Mouse (Mus musculus): ENCODE data around the gene Slc29a2. TPM values are rescaled to one million over a fixed set of nuclear protein-coding genes. Genes with fewer than 3 reads are reported as not detected.
A peak's percentile ranks its signal among the peaks of the same experiment; 100 is the strongest.

Slc29a2 gene
- polyA plus RNA-seq, 1 experiment from 2014 or later, result 1.5 TPM

DNA sequence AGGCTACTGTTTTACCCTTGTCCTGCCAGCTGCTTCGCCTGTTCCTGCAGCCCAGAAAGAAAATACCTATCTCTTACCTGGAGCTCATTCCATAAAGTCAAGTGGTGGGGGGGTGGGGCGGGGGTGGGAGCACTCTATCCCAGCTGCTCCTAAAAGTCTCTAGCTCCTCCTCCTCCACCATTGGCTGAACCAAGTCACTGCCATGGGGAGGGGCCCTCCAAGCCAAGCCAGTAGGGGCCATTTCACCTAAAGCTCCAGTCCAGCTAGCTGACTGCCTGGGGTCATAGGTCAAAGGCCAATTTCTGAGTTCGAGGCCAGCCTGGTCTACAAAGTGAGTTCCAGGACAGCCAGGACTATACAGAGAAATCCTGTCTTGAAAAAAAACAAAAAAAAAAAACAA is 9.0 kb downstream of the Slc29a2 start:
- DNase-seq (ENCODE audit: low spot score), result no peak

DNA sequence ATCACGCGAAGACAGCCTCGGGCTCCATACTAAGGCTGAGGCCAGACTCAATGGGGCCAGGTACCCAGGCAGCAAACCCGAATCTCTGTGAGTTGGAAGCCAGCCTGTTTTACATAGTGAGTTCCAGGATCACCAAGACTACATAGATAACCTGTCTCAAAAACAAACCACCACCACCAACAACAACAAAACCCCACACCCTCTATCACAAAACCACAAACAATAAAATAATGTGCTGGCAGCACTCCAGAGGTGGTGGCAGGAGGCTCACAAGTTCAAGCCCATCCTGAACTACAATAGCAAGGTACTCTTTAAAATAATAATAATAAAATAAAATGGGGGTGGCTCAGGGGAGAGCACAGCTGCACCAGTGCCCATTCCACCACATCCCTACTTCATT is 12.9 kb downstream of the Slc29a2 start:
- DNase-seq (ENCODE audit: low spot score), result no peak

DNA sequence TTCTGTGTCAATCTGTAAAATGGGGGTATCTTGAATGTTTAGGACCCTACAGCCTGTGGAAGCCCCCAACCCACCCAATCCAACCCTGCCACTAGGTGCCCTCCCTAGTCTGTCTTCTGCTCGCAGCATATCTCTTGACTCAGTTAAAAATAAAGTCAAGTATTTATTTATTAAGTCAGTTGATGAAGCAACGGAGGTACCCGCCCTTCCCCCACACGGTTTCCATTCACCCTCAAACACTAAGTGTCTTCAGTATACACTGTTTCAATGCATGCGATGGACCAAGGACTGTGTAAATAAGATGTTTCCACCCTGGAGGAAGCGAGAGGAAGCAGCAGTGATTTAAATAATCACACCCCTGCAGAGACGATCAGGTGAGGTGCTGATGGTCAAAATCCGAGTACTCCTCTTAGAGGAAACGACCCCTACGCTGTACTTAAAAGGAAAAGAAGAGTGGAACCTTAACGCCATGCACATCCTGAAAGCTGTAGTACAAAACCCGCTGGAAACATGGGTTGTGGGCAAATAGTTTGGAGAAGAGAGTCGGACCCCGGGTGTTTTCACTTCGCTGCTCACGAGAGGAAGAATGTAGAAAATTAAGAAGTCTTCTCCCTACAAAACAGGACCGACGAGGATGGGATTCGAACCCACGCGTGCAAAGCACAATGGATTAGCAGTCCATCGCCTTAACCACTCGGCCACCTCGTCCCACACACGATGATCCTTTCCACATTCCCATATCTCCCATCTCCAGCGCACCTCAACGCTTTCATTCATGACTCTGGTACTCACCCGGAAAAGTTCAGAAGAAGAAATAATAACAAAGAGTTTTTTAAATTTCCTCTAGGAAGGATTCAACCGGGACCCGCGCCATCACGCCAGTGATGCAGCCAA is 14.3 kb downstream of the Slc29a2 start:
- DNase-seq (ENCODE audit: low spot score), result peak; percentile 44

DNA sequence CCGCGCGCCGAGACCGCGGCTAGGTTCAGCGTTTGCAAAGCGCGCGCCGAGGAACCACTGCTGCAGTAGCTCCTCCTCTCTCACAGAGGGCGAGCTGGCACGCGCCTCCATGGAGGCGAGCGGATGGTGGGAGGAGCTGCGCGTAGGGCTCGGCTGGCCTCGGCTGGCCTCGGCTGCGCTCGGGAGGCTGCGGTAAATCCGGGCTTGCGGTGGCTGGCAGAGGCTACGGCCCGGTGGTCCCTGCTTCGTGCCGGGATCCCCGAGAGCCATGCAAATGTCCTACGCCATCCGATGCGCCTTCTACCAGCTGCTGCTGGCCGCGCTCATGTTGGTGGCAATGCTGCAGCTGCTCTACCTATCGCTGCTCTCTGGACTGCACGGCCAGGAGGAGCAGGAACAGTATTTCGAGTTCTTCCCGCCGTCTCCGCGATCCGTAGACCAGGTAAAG is 15.1 kb downstream of the Slc29a2 start, which contains the start of the genes B4gat1 and AC124502.3:
TSS of gene B4gat1 (plus strand) at position 118 of the 448 bp plus-strand sequence.
TSS of gene AC124502.3 (plus strand) at position 183 of the 448 bp plus-strand sequence.
- peak; percentile 91 for DNase-seq (ENCODE audit: low spot score)

DNA sequence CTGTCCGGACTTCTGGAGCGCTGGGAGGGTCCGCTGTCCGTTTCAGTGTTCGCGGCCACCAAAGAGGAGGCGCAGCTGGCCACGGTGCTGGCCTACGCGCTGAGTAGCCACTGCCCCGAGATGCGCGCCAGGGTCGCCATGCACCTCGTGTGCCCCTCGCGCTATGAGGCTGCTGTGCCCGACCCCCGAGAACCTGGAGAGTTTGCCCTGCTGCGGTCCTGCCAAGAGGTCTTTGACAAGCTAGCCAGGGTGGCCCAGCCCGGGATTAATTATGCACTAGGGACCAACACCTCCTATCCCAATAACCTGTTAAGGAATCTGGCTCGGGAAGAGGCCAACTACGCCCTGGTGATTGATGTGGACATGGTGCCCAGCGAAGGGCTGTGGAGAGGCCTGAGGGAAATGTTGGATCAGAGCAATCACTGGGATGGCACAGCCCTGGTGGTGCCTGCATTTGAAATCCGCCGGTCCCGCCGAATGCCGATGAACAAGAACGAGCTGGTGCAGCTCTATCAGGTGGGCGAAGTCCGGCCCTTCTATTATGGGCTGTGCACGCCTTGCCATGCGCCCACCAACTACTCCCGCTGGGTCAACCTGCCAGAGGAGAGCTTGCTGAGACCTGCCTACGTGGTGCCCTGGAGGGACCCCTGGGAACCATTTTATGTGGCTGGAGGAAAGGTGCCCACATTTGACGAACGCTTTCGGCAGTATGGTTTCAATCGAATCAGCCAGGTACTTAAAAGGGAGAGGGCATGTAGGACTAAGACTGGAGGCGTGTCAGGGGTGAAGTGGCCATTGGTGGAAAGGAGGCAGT is 15.8 kb downstream of the Slc29a2 start:
- DNase-seq (ENCODE audit: low spot score), result no peak

DNA sequence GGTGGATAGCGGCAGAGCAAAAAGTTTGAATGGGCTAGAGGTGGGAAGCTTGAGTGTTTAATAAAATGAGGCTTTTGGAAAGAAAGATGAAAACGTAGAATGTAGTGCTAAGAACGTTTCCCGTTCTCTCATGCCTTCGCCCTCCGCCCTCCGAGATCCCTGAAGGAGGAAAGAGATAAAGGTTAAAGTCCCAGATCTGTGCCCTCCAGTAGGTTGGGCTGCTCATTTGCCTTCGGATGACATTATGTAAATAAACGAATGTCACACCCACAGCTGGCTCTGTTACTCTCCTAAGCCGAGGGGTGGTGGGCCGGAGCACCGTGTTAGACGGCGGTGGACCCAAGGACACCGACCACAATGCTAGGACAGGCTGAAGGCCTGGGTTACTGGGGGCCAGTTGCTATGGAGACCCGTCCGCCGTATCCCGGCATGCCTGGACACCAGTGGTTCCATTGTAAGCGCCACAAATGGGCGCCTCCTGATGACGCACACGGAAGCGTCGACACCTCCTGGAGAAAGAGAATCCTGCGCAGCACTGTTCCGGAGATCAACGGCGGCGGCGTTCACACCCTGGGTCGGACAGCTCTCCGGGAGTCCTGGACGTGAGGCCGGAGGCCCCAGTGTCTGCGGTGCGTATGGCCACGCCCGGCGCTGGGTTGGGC is 17.3 kb downstream of the Slc29a2 start, which contains the start of gene Brms1:
TSS of gene Brms1 (plus strand) at position 493 of the 662 bp plus-strand sequence.
- DNase-seq (ENCODE audit: low spot score), result peak; percentile 89

DNA sequence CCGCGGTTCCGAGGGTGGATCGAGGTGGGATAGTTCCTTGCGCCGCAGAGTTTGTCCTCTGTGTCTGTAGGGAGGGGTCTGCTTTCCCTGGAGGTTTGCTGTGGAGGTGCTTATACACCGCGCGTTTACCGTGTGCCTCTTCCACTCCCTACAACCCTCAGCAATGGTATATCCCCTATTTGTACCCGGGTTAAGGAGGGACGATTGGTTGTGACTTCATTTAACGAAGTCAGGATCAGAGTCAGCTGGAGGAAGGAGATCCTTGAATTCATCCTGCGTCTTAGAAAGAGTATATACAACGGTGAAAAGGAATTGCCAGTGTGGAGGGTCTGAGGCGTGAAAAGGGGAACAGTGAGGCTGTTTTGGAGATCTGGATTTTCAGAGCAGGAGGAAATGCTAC is 17.9 kb downstream of the Slc29a2 start:
- peak; percentile 23 for DNase-seq (ENCODE audit: low spot score)

DNA sequence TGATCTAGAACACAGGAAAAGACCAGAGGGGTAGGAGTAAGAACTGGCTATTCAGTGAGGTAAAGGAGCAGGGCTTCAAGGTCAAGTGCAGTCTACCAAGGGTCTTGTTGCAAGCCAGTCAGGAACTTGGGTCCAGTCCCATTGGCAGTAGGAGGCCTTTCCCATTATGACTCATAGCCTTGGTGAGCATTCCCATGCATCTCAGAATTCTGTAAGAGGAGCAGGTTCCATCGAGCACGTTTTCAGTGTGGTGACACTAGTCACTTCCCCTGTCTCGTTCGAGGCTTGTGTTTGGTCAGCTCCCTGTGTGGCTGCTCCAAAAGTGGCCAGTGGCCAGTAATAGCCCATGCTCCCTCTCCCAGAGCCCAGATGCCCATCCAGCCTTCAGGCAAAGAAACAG is 21.9 kb downstream of the Slc29a2 start:
- no peak for DNase-seq (ENCODE audit: low spot score)

DNA sequence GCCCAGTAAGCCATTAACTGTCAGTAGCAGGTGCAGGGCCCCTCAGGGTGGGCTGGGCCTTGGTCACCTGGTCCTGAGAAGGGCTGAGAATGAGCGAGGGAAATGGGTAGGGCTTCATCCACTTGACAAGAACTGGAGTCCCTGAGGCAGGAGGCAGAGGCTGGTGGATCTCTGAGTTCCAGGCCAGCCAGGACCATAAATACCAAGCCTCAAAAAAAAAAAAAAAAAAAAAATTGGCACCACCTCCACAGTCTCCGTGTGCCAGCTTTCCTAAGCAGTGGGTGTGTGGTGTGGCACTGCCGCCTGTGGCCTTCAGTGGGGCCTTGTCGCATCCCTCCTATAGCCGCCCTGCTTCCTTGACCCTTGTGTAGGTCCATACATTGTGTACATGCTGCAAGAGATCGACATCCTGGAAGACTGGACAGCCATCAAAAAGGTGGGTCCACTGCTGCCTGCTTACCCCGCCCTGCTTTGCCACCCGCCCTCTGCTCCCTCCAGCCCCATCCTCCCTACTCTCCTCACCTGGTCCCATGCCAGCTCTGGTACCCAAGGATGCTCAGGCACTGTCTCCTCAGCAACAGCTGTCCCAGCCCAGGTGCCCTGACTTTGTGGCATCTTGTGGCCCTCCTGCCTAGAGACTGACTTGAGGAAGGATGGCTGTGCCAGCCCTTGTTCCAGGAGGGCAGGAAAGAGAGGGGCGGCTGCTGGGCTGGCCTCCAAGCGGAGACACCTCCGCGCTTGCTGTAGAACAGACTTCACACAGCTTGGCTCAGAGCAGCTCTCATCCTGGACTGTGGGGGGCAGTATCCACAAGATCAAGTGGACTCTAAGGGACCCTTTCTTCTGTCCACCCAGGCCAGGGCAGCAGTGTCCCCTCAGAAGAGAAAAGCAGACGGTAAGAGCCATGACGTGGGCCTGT is 24.7 kb downstream of the Slc29a2 start:
- no peak for DNase-seq (ENCODE audit: low spot score)

DNA sequence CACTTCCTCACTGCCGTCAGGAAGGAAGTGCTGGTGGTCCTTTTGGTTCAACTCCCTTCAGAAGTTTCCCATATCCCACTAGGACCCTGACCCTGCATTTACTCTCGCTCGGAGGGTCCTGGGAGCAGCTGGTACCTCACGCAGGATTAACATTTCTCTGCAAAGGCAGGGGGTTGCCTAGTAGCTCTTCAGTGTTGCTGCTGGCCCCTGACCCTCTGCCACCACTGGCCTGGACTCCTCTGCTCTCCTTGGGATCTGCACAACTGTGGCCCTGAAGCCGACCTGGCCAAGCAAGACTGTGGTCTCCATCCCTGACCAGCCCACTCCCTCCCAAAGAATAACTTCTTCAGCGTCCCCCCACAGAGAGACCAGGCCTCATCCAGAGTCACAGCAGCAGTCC is 25.7 kb downstream of the Slc29a2 start:
- no peak for DNase-seq (ENCODE audit: low spot score)

DNA sequence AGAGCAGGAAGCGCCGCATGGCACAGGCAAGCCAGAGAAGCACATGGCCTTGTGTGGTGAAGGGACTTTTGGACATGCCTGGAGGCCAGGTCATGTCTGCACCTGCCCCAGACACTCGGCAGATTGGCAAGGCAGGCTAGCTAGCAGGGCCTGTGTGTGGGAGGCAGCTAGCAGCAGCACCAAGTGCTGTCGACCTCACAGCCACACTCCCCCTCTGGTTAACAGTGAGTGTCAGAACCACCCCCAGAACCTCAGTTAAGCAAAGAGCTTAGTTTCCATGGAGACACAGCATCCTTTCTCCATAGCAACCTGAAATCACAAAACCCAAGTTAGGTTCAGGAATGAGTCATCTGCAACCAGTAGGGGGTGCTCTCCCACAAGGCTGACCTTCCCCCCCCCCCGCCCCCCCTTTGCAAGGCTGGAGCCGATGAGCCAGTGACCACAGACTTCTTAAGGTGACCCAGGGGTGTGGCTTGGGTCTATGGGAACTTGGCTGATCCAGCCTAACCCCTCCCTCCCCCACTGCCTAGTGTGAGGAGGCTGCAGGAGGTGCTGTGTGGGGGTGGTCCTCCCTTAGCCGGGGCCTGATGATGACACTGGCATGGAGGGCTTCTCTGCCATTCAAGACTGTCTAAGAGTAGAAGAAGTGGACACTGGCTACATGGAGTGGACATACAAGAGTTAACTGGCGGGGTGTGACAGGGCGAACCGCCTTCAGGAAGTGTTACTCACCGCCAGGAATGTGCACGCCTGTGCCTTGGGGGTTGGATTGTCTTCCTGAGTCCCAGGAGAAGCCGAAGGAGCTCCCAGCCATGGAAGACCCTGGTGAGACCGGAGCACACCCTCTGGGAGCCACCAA is 26.6 kb downstream of the Slc29a2 start, which contains the start of gene Rin1:
TSS of gene Rin1 (plus strand) at position 435 of the 859 bp plus-strand sequence.
- DNase-seq (ENCODE audit: low spot score), result no peak

DNA sequence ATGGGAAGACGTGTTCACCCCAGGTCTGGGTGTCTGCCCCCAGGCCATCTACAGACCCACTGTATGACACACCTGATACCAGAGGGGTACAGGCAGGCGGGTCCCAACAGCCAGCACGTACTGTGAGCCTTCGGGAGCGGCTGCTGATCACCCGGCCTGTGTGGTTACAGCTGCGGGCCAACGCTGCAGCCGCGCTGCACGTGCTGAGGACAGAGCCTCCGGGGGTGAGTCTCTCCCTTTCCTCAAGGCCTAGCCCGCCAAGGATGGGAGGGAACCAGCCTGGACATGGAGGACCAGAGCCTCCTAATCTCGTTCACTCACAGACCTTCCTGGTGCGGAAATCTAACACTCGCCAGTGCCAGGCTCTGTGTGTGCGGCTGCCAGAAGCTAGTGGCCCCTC is 27.4 kb downstream of the Slc29a2 start:
- DNase-seq (ENCODE audit: low spot score), result no peak

DNA sequence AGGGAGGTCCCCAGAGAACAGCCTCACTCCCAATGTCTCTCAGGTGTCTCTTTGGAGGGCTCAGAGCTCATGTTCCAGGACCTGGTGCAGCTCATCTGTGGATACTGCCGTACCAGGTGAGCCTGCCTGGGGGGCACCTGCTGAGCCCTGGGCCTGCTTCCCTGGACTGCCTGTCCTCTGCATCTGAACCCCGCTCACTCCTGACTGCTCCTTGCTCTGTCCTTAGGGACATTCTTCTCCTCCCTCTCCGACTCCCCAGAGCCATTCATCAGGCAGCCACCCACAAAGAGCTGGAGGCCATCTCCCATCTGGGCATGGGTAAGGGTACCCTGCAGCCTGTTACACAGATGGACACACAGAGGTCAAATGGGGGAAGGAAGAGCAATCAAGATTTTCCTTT is 27.9 kb downstream of the Slc29a2 start:
- DNase-seq (ENCODE audit: low spot score), result no peak

DNA sequence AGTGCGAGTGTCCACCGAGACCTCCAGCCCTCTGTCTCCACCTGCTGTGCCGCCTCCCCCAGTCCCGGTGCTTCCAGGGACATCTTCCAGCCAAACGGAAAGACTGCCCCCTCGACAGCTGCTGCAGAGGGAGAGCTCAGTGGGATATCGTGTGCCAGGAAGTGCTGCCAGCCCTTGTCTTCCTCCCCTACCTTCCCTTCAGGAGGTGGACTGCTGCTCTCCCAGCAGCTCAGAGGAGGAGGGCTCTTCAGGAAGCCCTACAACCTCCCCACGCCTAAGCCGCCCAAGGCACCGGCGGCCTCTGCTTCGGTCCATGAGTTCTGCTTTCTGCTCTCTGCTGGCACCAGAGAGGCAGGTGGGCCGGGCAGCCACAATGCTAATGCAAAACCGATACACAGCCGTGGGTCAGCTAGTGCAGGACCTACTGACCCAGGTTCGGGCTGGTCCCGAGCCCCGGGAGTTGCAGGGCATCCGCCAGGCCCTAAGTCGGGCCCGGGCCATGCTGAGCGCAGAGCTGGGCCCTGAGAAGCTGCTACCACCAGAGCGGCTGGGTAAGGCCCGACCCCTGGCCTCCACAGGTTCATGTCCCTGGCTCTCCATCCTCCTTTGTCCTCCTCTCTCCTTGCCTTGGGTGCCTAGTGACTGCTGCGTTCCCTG is 28.6 kb downstream of the Slc29a2 start:
- no peak for DNase-seq (ENCODE audit: low spot score)

DNA sequence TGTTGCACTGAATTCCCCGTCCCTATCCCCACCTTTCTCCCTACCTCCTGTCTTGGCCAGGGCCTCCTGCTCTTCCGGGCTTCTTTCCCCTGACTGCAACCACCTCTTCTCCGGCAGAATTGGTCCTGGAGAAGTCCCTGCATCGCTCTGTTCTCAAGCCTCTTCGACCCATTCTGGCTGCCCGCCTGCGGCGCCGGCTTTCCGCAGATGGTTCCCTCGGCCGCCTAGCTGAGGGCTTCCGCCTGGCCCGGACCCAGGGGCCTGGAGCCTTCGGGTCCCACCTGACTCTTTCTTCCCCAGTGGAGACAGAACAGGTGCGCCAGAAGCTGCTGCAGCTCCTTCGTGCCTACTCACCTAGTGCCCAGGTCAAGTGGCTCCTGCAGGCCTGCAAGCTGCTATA is 29.2 kb downstream of the Slc29a2 start:
- DNase-seq (ENCODE audit: low spot score), result no peak

DNA sequence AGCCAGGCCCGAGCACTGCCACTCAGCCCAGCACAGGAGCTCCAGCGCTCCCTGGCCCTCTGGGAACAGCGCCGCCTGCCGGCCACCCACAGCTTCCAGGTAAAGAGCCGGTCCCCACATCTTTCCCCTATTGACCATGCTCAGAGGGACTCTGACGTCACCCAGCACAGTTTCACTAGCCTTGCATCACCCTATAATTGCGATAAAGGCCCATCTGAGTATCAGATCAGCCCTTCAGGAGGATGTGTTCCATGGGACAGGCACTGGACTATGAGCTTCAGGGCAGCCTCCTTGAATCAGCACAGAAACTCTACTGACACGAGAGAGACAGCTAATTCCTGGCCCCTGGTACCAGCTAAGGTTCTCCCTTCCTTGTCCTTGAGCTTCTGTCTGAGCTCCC is 30.2 kb downstream of the Slc29a2 start:
- DNase-seq (ENCODE audit: low spot score), result peak; percentile 39

DNA sequence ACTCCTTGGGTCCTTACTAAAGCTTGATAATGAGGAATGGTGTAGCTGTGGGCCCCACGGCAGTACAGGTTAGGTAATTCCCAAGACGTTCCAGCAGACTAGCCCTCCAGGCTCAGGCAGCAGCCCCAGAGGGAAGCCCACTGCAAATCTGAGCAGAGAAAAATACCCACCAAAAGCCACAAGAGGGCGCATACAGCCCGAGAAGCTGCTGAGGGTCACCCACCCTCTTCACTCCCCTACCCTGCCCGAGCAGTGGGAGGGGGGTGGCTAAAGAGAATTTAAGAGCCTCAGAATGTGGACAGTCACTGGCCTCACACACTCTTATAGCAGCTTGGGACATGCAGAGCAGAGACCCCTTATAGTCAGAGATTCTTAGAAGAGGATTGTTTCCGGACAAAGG is 32.6 kb downstream of the Slc29a2 start:
- peak; percentile 44 for DNase-seq (ENCODE audit: low spot score)

DNA sequence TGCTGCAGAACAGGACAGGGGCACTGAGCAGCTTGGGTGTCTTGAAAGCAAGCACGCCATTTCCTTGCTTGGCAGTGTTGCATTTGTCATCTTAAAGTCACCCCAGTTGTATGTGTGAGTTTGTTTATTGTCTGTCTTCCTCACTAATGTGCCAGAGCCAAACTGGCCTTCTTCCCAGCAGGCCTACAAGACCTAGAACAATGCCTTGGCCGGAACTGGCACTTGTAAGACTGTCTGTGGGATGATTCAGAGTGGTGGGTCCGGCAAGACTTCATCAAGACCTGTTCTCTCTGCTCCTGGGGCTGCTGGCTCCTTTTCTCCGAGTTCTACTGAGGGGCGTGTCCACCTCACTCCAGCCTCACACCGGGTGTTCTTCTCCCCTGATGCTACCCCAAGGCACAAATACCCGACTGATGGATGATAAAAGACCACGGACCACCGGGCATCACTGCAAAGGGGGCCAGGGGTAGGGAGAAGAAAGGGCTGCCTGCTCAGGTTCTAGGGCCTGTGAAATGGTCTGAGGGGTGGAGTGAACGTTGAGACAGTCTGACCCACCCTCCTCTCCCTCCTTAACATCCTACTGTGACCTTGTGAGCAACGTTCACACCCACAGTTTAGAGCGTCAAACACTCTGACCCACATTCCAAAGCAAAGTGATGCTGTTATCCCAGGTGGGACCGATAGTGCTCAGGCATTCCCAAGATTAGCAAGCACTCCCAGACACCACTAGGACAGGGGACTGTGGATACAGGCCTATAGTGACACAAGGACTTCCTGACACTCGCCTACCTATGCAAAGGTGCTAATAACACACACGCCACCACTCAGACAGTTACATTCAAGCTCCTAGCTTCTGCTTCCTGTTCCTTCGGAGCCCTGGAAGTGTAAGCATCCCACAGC is 34.5 kb downstream of the Slc29a2 start:
- DNase-seq (ENCODE audit: low spot score), result no peak
